Mouse (Mus musculus) neural tube, embryonic 14.5 days (tissue): ENCODE measurements around the gene Kcnab3. TPM values are rescaled to one million over a fixed set of nuclear protein-coding genes. Genes with fewer than 3 reads are reported as not detected.

Source experiments
- ATAC-seq: fragments of 200-750 bp; cut with Nextera tagmentation; 2 replicates; pipeline ENCODE4 v1.8.0; 2017; ENCODE audit warnings: low read depth, mild to moderate bottlenecking, moderate TSS enrichment, moderate library complexity
- H3K27ac ChIP-seq: fragments of 300-500 bp; sonication (generic); 2 replicates; pipeline ENCODE4 v1.5.1; 2014; ENCODE audit warnings: low read depth, mild to moderate bottlenecking, control low read depth, low read length, moderate library complexity, mixed read lengths
- H3K27me3 ChIP-seq: fragments of 300-500 bp; sonication (generic); 2 replicates; pipeline ENCODE4 v1.6.1; 2014; ENCODE audit warnings: low read length; ENCODE audit not compliant: control insufficient read depth, insufficient read depth
- H3K36me3 ChIP-seq: fragments of 300-500 bp; sonication (generic); 2 replicates; pipeline ENCODE4 v1.6.1; 2014; ENCODE audit warnings: low read length, mixed read lengths; ENCODE audit not compliant: control insufficient read depth, insufficient read depth
- H3K4me1 ChIP-seq: fragments of 300-500 bp; sonication (generic); 2 replicates; pipeline ENCODE4 v1.6.1; 2014; ENCODE audit warnings: low read length; ENCODE audit not compliant: control insufficient read depth, insufficient read depth
- H3K4me2 ChIP-seq: fragments of 300-500 bp; sonication (generic); 2 replicates; pipeline ENCODE4 v1.6.1; 2014; ENCODE audit warnings: mild to moderate bottlenecking, low read depth, low read length, control low read depth
- H3K4me3 ChIP-seq: fragments of 300-500 bp; sonication (generic); 2 replicates; pipeline ENCODE4 v1.5.1; 2014; ENCODE audit warnings: low read depth, low read length, control low read depth, mixed read lengths
- H3K9ac ChIP-seq: fragments of 300-500 bp; sonication (generic); replicated peaks from 2 replicates; pipeline ENCODE4 v1.6.1; 2014; ENCODE audit warnings: low read depth, mild to moderate bottlenecking, control low read depth, low read length, mixed read lengths
- H3K9me3 ChIP-seq: fragments of 300-500 bp; sonication (generic); 2 replicates; pipeline ENCODE4 v1.6.1; 2016; ENCODE audit warnings: low read length; ENCODE audit not compliant: control insufficient read depth
- WGBS: fragments of 180-500 bp; shearing (Covaris S2); extraction: QIAGEN DNeasy Blood & Tissue Kit; methylation state at CpG from one replicate; pipeline ENCODE4 v1.1.7; 2014; 5-methylcytosine and 5-hydroxymethylcytosine counted together
- polyA plus RNA-seq: library from polyadenylated mRNA; unstranded; fragments of >200 nt; fragmentation: Nextera tagmentation; extraction: Ambion mirVana; gene quantifications from 2 replicates; pipeline ENCODE4 v1.2.1, GENCODE M21; 2014

Kcnab3 gene
- polyA plus RNA-seq, 1 experiment from 2014 or later = 5.7 TPM

- ATAC-seq = peak; percentile 90
- Histone ChIP-seq H3K4me3 (peak within 1 kb of the TSS; percentile 51), H3K9me3 (no peaks in the 10 kb centered on the region), H3K36me3 (peaks cover 21% of the 10 kb centered on the region), H3K27ac (peak within 1 kb of the TSS; percentile 91), H3K4me1 (peaks cover 16% of the 10 kb centered on the region), H3K27me3 (no peaks in the 10 kb centered on the region), H3K4me2 (peak within 1 kb of the TSS; percentile 62), H3K9ac (peak within 1 kb of the TSS; percentile 69)
- 1% methylated on average over 94 of the region's 99 CpGs for WGBS
Measured at GRCm38 (mm10) chr11:69340161-69341131, 14.4 kb downstream of the Kcnab3 start, which contains the start of gene Rnf227. TSS of gene Rnf227 (plus strand) at chr11:69340461.

DNA sequence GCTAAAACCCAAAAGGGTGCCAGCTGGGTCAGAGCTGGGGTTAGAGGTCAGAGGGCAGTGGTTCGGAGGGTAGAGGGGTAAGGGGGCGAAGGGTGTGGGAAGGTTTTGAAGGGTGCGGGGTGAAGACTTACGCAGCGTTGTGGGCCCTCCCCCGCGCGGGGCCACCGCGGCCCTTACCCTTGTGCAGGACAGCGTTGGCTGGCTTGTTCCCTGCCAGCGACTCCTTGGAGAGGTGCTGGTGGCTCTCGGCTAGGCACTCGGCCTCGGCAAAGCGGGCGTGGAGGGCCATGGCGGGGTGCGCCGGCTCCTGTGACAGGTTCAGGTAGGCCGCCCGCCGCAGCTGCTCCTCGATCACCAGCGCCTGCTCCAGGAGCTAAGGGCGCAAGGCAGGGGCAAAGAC, 20.4 kb downstream of the Kcnab3 start:
- H3K9me3 ChIP-seq = no peaks in the 10 kb centered on the region
- no peaks in the 10 kb centered on the region for H3K27me3 ChIP-seq
- H3K4me1 ChIP-seq = peaks cover 6% of the 10 kb centered on the region
- no peak overlapping the region for H3K27ac ChIP-seq
- ATAC-seq = no peak
- peaks cover 76% of the 10 kb centered on the region for H3K36me3 ChIP-seq
- H3K4me2 ChIP-seq = no peak overlapping the region
- H3K9ac ChIP-seq = no peak overlapping the region
- no peak overlapping the region for H3K4me3 ChIP-seq
- WGBS = 94% methylated on average over 25 of the region's 26 CpGs

DNA sequence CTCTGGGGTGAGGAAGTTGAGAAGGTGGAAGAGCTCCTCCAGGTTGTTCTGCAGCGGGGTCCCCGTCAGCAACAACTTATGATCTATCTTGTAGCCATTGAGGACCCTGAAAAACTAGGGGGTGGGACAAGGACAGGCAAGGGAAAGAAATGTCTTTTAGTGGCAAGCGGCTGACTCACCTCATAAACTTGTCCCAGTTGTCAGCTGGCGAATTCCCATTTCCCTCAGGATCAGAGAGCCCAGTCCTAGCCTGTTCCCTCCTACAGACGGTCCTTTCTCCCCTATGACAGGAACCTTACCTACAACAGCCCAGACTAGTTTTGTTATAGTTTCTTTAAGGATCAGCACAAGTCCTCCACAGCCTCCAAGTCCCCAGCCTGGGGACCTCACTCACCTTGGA, 30.5 kb downstream of the Kcnab3 start:
- H3K9me3 ChIP-seq = no peaks in the 10 kb centered on the region
- H3K4me3 ChIP-seq = no peak overlapping the region
- H3K4me2 ChIP-seq = no peak overlapping the region
- H3K9ac ChIP-seq = no peak overlapping the region
- ATAC-seq = no peak
- H3K27me3 ChIP-seq = no peaks in the 10 kb centered on the region
- no peaks in the 10 kb centered on the region for H3K4me1 ChIP-seq
- 89% methylated on average over 5 of the region's 5 CpGs for WGBS
- H3K27ac ChIP-seq = no peak overlapping the region
- peaks cover 96% of the 10 kb centered on the region for H3K36me3 ChIP-seq

- Histone ChIP-seq H3K9me3 (no peaks in the 10 kb centered on the region), H3K4me2 (no peak overlapping the region), H3K4me1 (no peaks in the 10 kb centered on the region), H3K27ac (no peak overlapping the region), H3K36me3 (peaks cover 94% of the 10 kb centered on the region), H3K27me3 (no peaks in the 10 kb centered on the region), H3K9ac (no peak overlapping the region), H3K4me3 (no peak overlapping the region)
- ATAC-seq = no peak
- WGBS = 96% methylated on average over 12 of the region's 12 CpGs
Measured at GRCm38 (mm10) chr11:69357690-69358089, 31.6 kb downstream of the Kcnab3 start.

GRCm38 (mm10) chr11:69362021-69362420, 36.0 kb downstream of the Kcnab3 start:
- WGBS = 46% methylated on average over 7 of the region's 7 CpGs
- Histone ChIP-seq H3K4me1 (peaks cover 23% of the 10 kb centered on the region), H3K27ac (no peak overlapping the region), H3K36me3 (peaks cover 63% of the 10 kb centered on the region), H3K27me3 (no peaks in the 10 kb centered on the region), H3K4me2 (no peak overlapping the region), H3K9ac (no peak overlapping the region), H3K4me3 (no peak overlapping the region), H3K9me3 (no peaks in the 10 kb centered on the region)
- ATAC-seq = no peak

GRCm38 (mm10) chr11:69362479-69362878, 36.4 kb downstream of the Kcnab3 start:
- ATAC-seq = no peak
- WGBS = 94% methylated on average over 2 of the region's 2 CpGs
- Histone ChIP-seq H3K4me3 (no peak overlapping the region), H3K9me3 (no peaks in the 10 kb centered on the region), H3K27ac (no peak overlapping the region), H3K27me3 (no peaks in the 10 kb centered on the region), H3K4me1 (peaks cover 26% of the 10 kb centered on the region), H3K4me2 (no peak overlapping the region), H3K36me3 (peaks cover 59% of the 10 kb centered on the region), H3K9ac (no peak overlapping the region)

DNA sequence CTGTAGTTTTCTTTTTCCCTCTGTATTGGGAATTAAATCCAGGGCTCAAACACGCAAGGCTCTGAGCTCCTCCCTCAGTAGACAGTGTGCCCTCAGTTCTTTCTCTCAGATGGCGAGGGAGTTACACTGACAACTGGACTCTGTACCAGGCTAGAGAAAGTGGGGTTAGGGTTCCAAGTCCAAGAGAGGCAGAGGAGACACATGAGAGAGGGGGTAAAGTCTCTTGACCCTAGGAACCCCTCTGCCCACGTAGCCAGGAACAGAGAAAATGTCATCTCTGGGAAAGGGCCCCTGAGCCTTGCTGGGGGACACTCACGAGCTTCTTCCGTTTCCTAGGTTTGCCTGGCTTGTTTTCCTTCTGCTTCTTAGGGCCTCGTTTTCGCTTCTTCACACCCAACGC, 38.3 kb downstream of the Kcnab3 start:
- ATAC-seq = no peak
- WGBS = 49% methylated on average over 8 of the region's 8 CpGs
- Histone ChIP-seq H3K36me3 (peaks cover 40% of the 10 kb centered on the region), H3K27me3 (no peaks in the 10 kb centered on the region), H3K4me1 (peaks cover 31% of the 10 kb centered on the region), H3K4me2 (peak overlapping the region; percentile 98; the same call in 1 of the 2 replicates), H3K27ac (peak overlapping the region; percentile 100), H3K9me3 (no peaks in the 10 kb centered on the region), H3K4me3 (no peak overlapping the region), H3K9ac (no peak overlapping the region)

DNA sequence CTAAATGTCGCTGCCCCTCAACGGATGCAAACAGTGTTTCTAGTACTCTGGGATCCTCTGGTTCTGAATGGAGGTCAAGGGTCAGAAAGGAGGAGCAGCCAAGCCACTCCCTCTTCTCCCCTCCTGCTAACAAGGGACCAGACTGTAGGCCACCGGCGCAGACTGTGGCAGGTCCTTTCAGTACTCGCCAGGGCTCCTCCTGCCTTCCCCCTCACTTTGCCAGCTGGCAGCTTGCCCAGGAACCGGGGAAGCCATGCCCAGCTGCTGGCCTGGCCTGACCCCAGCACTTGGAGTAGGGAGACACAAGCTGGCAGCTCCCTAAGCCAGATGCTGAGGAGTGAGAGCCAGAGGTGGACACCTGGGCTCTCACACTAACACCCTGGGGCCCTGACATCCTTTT, 38.9 kb downstream of the Kcnab3 start:
- Histone ChIP-seq H3K4me2 (peak overlapping the region; percentile 98; the same call in 1 of the 2 replicates), H3K4me3 (peak overlapping the region; percentile 85; the same call in 1 of the 2 replicates), H3K27me3 (no peaks in the 10 kb centered on the region), H3K9ac (peak overlapping the region; percentile 63; the same call in 1 of the 2 replicates), H3K4me1 (peaks cover 35% of the 10 kb centered on the region), H3K9me3 (no peaks in the 10 kb centered on the region), H3K36me3 (peaks cover 35% of the 10 kb centered on the region), H3K27ac (peak overlapping the region; percentile 100)
- 0% methylated on average over 6 of the region's 6 CpGs for WGBS
- peak; percentile 47; the same call in 1 of the 2 replicates for ATAC-seq

DNA sequence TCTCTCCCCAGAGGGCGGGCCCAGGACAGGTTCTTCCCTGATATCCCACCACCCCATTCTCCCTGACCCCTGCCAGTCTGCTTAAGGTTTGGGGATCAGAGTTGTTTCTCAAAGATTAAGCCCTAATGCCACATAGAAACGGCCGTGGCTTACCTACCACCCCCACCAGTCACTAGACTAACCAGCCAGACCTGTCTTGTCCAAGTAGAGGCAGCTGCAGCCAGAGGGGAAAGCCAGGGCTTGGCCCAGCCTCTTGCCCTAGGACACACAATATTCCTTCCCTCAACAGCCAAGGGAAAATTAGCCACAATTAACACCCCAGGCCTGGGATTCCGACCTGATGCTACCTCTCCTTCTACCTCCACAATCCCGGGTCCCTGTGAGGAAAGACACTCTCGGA, 39.7 kb downstream of the Kcnab3 start:
- 23% methylated on average over 6 of the region's 6 CpGs for WGBS
- Histone ChIP-seq H3K9ac (peak overlapping the region; percentile 63), H3K36me3 (peaks cover 27% of the 10 kb centered on the region), H3K4me1 (peaks cover 39% of the 10 kb centered on the region), H3K9me3 (no peaks in the 10 kb centered on the region), H3K4me2 (peak overlapping the region; percentile 98), H3K27me3 (no peaks in the 10 kb centered on the region), H3K27ac (peak overlapping the region; percentile 100), H3K4me3 (peak overlapping the region; percentile 85)
- no peak for ATAC-seq
